Mouse (Mus musculus) midbrain, embryonic 14.5 days (tissue): ENCODE data around the gene Asb16. TPM values are rescaled to one million over a fixed set of nuclear protein-coding genes. Genes with fewer than 3 reads are reported as not detected.

Source experiments
- ATAC-seq: fragments of 200-750 bp; cut with Nextera tagmentation; 2 replicates; pipeline ENCODE4 v1.8.0; 2017; ENCODE audit warnings: moderate number of reproducible peaks, moderate library complexity; ENCODE audit not compliant: low FRiP score, low TSS enrichment
- DNase-seq: peaks from one replicate; pipeline ENCODE4 v3.0.0-alpha.2; 2015
- H3K27ac ChIP-seq: fragments of 300-500 bp; sonication (generic); replicated peaks from 2 replicates; pipeline ENCODE4 v1.5.1; 2014; ENCODE audit warnings: mild to moderate bottlenecking, low read depth, low read length, moderate library complexity
- H3K27me3 ChIP-seq: fragments of 300-500 bp; sonication (generic); 2 replicates; pipeline ENCODE4 v1.6.1; 2014; ENCODE audit warnings: low read length, control low read depth, mixed read lengths; ENCODE audit not compliant: control insufficient read depth, insufficient read depth
- H3K36me3 ChIP-seq: fragments of 300-500 bp; sonication (generic); 2 replicates; pipeline ENCODE4 v1.6.1; 2014; ENCODE audit warnings: low read length, control low read depth; ENCODE audit not compliant: control insufficient read depth, insufficient read depth
- H3K4me1 ChIP-seq: fragments of 300-500 bp; sonication (generic); 2 replicates; pipeline ENCODE4 v1.6.1; 2014; ENCODE audit warnings: mild to moderate bottlenecking, antibody characterized with exemption, low read length, control low read depth; ENCODE audit not compliant: control insufficient read depth, insufficient read depth
- H3K4me2 ChIP-seq: fragments of 300-500 bp; sonication (generic); 2 replicates; pipeline ENCODE4 v1.6.1; 2014; ENCODE audit warnings: mild to moderate bottlenecking, low read length, moderate library complexity
- H3K4me3 ChIP-seq: fragments of 300-500 bp; sonication (generic); replicated peaks from 2 replicates; pipeline ENCODE4 v1.5.1; 2014; ENCODE audit warnings: low read depth, low read length
- H3K9ac ChIP-seq: fragments of 300-500 bp; sonication (generic); replicated peaks from 2 replicates; pipeline ENCODE4 v1.6.1; 2014; ENCODE audit warnings: mild to moderate bottlenecking, low read length, moderate library complexity
- H3K9me3 ChIP-seq: fragments of 300-500 bp; sonication (generic); 2 replicates; pipeline ENCODE4 v1.6.1; 2016; ENCODE audit warnings: low read length, control low read depth, mixed read lengths; ENCODE audit not compliant: control insufficient read depth
- WGBS: fragments of 180-500 bp; shearing (Covaris S2); extraction: QIAGEN DNeasy Blood & Tissue Kit; methylation state at CpG from one replicate; pipeline ENCODE4 v1.1.7; 2014; 5-methylcytosine and 5-hydroxymethylcytosine counted together
- microRNA-seq: library from miRNA; unstranded; fragments of <30 nt; microRNA quantifications from one replicate; pipeline ENCODE4, GENCODE M21; 2016
- polyA plus RNA-seq: library from polyadenylated mRNA; unstranded; fragments of >200 nt; fragmentation: Nextera tagmentation; extraction: Ambion mirVana; gene quantifications from 2 replicates; pipeline ENCODE4 v1.2.1, GENCODE M21; 2014

Gene Asb16
- polyA plus RNA-seq, 1 experiment from 2014 or later = 0.12 TPM

DNA sequence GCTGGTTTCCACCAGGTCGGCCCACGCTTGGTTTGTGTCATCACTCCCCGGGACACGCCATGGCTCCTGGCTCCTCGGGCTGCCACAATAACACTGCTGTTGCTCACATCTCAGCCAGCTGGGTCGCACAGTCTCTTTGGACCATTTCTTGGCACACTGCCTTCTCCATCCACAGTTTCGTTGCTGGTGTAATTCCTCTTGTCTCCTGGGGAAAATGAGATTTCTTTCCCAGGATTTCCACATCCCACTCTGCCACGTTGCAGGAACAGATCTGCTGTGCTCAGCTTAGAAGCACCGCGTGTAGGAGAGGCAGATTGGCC, 52.1 kb downstream of the Asb16 start:
- WGBS = 9% methylated on average over 10 of the region's 10 CpGs
- DNase-seq = peak; percentile 84
- peak overlapping the region; percentile 90 for H3K4me2 ChIP-seq
- peaks cover under 1% of the 10 kb centered on the region; the same call in 1 of the 2 replicates for H3K36me3 ChIP-seq
- H3K27ac ChIP-seq = peak overlapping the region; percentile 99
- H3K27me3 ChIP-seq = no peaks in the 10 kb centered on the region
- peak; percentile 34; the same call in 1 of the 2 replicates for ATAC-seq
- peaks cover 20% of the 10 kb centered on the region for H3K4me1 ChIP-seq
- peak overlapping the region; percentile 100 for H3K9ac ChIP-seq
- H3K4me3 ChIP-seq = peak overlapping the region; percentile 99
- H3K9me3 ChIP-seq = no peaks in the 10 kb centered on the region

DNA sequence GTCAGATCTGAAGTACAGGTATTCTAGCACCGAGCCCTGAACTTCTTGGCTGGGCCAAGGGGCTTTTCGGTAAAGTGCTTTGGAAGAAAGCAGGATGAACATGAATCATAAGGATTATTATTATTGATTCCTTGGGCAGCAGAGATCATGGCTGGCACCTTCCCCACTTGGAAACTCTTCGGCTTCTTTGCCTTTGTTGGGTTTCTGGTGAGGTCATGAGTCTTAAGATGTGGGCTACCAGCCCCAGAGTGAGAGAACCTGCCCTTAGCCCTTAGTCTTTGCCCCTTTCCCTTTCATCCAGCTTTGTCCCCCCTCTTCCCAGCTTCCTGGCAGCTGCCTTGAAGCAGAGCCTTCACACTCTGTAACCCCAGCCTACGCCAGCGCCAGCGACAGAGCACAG, 53.4 kb downstream of the Asb16 start:
- Histone ChIP-seq H3K27ac (no peak overlapping the region), H3K9me3 (no peaks in the 10 kb centered on the region), H3K36me3 (no peaks in the 10 kb centered on the region), H3K4me1 (0 out of 2 replicates have a peak, but pooled peaks cover 13% of the 10 kb centered on the region), H3K4me2 (no peak overlapping the region), H3K27me3 (no peaks in the 10 kb centered on the region), H3K4me3 (no peak overlapping the region), H3K9ac (no peak overlapping the region)
- 81% methylated on average over 6 of the region's 6 CpGs for WGBS
- no peak for ATAC-seq
- DNase-seq = no peak

DNA sequence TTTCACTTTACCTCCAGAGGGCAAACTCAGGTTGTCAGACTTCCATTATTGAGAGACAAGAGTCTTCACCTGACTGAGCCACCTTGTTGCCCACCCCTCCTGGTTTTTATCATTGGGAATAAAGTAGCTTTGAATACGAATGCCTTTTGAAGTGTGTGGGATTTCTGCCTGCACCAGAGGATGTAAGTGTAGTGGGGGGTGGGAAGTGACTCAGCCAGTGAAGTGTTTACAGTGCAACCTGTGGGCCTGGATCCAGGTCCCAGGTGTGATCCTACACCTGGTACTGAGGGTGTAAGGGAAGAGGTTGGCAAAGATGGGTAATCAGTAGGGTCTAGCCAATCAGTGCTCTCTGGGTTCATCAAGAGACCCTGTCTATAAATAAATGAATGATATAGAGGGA, 55.0 kb downstream of the Asb16 start:
- Histone ChIP-seq H3K9ac (no peak overlapping the region), H3K27ac (no peak overlapping the region), H3K4me3 (no peak overlapping the region), H3K27me3 (no peaks in the 10 kb centered on the region), H3K9me3 (no peaks in the 10 kb centered on the region), H3K4me2 (no peak overlapping the region), H3K36me3 (no peaks in the 10 kb centered on the region), H3K4me1 (0 out of 2 replicates have a peak, but pooled peaks cover 13% of the 10 kb centered on the region)
- ATAC-seq (no peak), DNase-seq (no peak)
- 88% methylated on average over 1 of the region's 1 CpGs for WGBS

DNA sequence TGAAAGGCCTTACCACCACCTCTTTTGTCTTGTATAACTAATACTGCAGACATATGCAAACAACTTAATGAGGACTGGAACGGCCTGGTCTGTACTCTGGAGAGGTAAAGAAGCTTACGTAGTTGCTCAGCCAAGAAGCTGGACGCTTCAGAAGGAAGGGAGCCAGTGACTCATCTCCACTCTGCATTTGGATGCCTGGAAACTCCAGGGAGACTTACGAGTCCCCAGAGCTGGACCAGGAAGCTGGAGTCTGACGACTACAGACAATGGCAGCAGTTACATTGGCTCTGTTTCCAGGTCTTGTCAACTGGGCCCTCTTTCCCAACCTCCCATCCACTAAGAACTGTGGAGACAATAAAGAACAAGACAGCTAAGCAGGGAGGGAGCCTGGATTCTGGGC, 58.7 kb downstream of the Asb16 start:
- ATAC-seq (no peak), DNase-seq (no peak)
- WGBS = 72% methylated on average over 5 of the region's 5 CpGs
- no peaks in the 10 kb centered on the region for H3K27me3 ChIP-seq
- H3K36me3 ChIP-seq = no peaks in the 10 kb centered on the region
- H3K9me3 ChIP-seq = no peaks in the 10 kb centered on the region
- no peak overlapping the region for H3K4me2 ChIP-seq
- no peak overlapping the region for H3K4me3 ChIP-seq
- H3K4me1 ChIP-seq = 0 out of 2 replicates have a peak, but pooled peaks cover 5% of the 10 kb centered on the region
- no peak overlapping the region for H3K9ac ChIP-seq
- no peak overlapping the region for H3K27ac ChIP-seq

DNA sequence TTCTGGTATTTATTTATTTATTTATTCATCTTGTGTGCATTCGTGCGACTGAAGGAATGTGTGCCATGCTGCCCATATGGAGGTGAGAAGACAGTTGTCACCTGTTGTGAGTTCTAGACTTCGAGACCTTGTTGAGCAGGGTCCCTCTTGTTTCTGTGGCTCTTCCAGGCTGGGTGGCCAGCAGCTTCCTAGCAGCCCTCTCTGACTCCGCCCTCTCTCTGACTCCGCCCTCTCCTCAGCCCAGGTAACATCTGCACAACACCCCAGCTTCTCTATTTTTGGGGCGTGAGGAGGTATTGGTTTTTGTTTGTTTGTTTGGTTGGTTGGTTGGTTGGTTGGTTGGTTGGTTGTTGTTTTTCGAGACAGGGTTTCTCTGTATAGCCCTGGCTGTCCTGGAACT, 59.3 kb downstream of the Asb16 start:
- Histone ChIP-seq H3K4me1 (0 out of 2 replicates have a peak, but pooled peaks cover 3% of the 10 kb centered on the region), H3K27ac (no peak overlapping the region), H3K9me3 (no peaks in the 10 kb centered on the region), H3K4me2 (no peak overlapping the region), H3K9ac (no peak overlapping the region), H3K27me3 (no peaks in the 10 kb centered on the region), H3K4me3 (no peak overlapping the region), H3K36me3 (no peaks in the 10 kb centered on the region)
- DNase-seq (no peak), ATAC-seq (no peak)
- WGBS = 90% methylated on average over 7 of the region's 7 CpGs

Small RNAs within 50 kb of the gene (microRNA-seq; reads per million reads assigned to microRNA genes)
- gene Mir8101 = 1.5 reads per million, percentile 3 among the genes with 10 or more reads in this experiment

Other genes with a start within 250 kb of the Asb16 start
- gene Mpp3, start 240.3 kb upstream of the Asb16 start, polyA plus RNA-seq = 45.4 and 54.2 TPM in 2 replicates
- 0.15 and 0.17 TPM in 2 replicates for gene Cd300lg, start 227.2 kb upstream of the Asb16 start, polyA plus RNA-seq
- gene Mpp2, start 180.2 kb upstream of the Asb16 start, polyA plus RNA-seq = 22.5 and 23.9 TPM in 2 replicates
- gene Ppy, start 167.4 kb upstream of the Asb16 start, polyA plus RNA-seq = not detected in 2 replicates
- gene Pyy, start 160.9 kb upstream of the Asb16 start, polyA plus RNA-seq = not detected in 2 replicates
- 0.08 TPM in 1 of 2 replicates, not detected in the other for gene Nags, start 123.2 kb upstream of the Asb16 start, polyA plus RNA-seq
- 32.8 and 36.1 TPM in 2 replicates for gene Tmem101, start 112.3 kb upstream of the Asb16 start, polyA plus RNA-seq
- gene Lsm12, start 83.4 kb upstream of the Asb16 start, polyA plus RNA-seq = 76.0 and 80.9 TPM in 2 replicates
- 31.6 and 43.7 TPM in 2 replicates for gene G6pc3, start 79.1 kb upstream of the Asb16 start, polyA plus RNA-seq
- 54.4 and 56.6 TPM in 2 replicates for gene Hdac5, start 38.6 kb upstream of the Asb16 start, polyA plus RNA-seq
- 2.6 and 3.0 TPM in 2 replicates for gene BC030867, start 19.9 kb upstream of the Asb16 start, polyA plus RNA-seq
- gene Tmub2, start 16.2 kb downstream of the Asb16 start, polyA plus RNA-seq = 76.4 and 78.4 TPM in 2 replicates
- gene Atxn7l3, start 27.9 kb downstream of the Asb16 start, polyA plus RNA-seq = 38.5 and 42.4 TPM in 2 replicates
- 77.6 and 84.4 TPM in 2 replicates for gene Ubtf, start 51.0 kb downstream of the Asb16 start, polyA plus RNA-seq
- 0.51 and 2.3 TPM in 2 replicates for gene Slc4a1, start 97.5 kb downstream of the Asb16 start, polyA plus RNA-seq
- 113 and 165 TPM in 2 replicates for gene Rundc3a, start 124.7 kb downstream of the Asb16 start, polyA plus RNA-seq
- 132 and 144 TPM in 2 replicates for gene Slc25a39, start 139.2 kb downstream of the Asb16 start, polyA plus RNA-seq
- gene Grn, start 161.6 kb downstream of the Asb16 start, polyA plus RNA-seq = 33.1 and 45.5 TPM in 2 replicates
- 28.6 and 50.4 TPM in 2 replicates for gene Fam171a2, start 178.9 kb downstream of the Asb16 start, polyA plus RNA-seq
- gene Itga2b, start 201.4 kb downstream of the Asb16 start, polyA plus RNA-seq = 5.4 and 7.7 TPM in 2 replicates